9 mouse cellular contexts compared by ENCODE assay signal in genomic region chr3:57288944-57289491, GRCm38 (mm10). TPM values are rescaled to one million over a fixed set of nuclear protein-coding genes. Genes with fewer than 3 reads are reported as not detected.
A peak's percentile ranks its signal among the peaks of the same experiment; 100 is the strongest.
DNase-seq lines count a peak whose midpoint lies in the region; ATAC-seq lines count a peak whose summit lies in the region.
"Had no signal": no experiment of that assay in that cellular context is flagged by ENCODE, and none has a peak within 500 bp of the region (broad histone marks: within the 10 kb centered on the region; RNA-seq: fewer than 3 reads in every experiment).

No protein-coding gene starts in this region.

- no peaks in the 10 kb centered on the region for H3K9me3 ChIP-seq in kidney, embryonic 15.5 days (replicated peaks)
- H3K9me3 ChIP-seq in intestine, embryonic 16.5 days (ENCODE audit: control insufficient read depth, low read length): no peaks in the 10 kb centered on the region
- H3K9me3 ChIP-seq: liver, embryonic 15.5 days had no signal

- 78% methylated on average over 1 of the region's 1 CpGs for WGBS in kidney, embryonic 15.5 days
- WGBS in intestine, embryonic 16.5 days: 68% methylated on average over 1 of the region's 1 CpGs

- H3K4me1 ChIP-seq in kidney, embryonic 15.5 days: peaks cover 22% of the 10 kb centered on the region
- no peaks in the 10 kb centered on the region for H3K4me1 ChIP-seq in intestine, embryonic 16.5 days (ENCODE audit: control insufficient read depth, insufficient read depth, low read length)
- H3K4me1 ChIP-seq: liver, embryonic 15.5 days had no signal

- H3K4me2 ChIP-seq in kidney, embryonic 15.5 days: no peak overlapping the region
- no peak overlapping the region for H3K4me2 ChIP-seq in intestine, embryonic 16.5 days (ENCODE audit: low read depth, low read length)
- H3K4me2 ChIP-seq: liver, embryonic 15.5 days had no signal

- no peak for ATAC-seq in kidney, embryonic 15.5 days (replicated peaks; ENCODE audit: low FRiP score)
- no peak for ATAC-seq in intestine, embryonic 16.5 days

- H3K27me3 ChIP-seq in kidney, embryonic 15.5 days: no peaks in the 10 kb centered on the region
- H3K27me3 ChIP-seq in intestine, embryonic 16.5 days (replicated peaks; ENCODE audit: control insufficient read depth, insufficient read depth, low read length): no peaks in the 10 kb centered on the region
- H3K27me3 ChIP-seq: liver, embryonic 15.5 days had no signal

- no peak overlapping the region for H3K4me3 ChIP-seq in kidney, embryonic 15.5 days (replicated peaks)
- no peak overlapping the region for H3K4me3 ChIP-seq in intestine, embryonic 16.5 days (ENCODE audit: low read length)
- H3K4me3 ChIP-seq: liver, embryonic 15.5 days had no signal

- no peak for DNase-seq in kidney, postnatal 10 days
- DNase-seq in 3134 (ENCODE audit: extremely low read depth, insufficient read length, low spot score) (peak; percentile 39), 416B (ENCODE audit: low read depth) (peak; percentile 66)
- no peak for DNase-seq in adrenal gland, postnatal 25 days
- no peak for DNase-seq in frontal cortex, postnatal 25 days (ENCODE audit: low spot score in 2 of 2)
- DNase-seq: embryo, embryonic 11 days had no signal

- peak overlapping the region; percentile 84 for H3K27ac ChIP-seq in kidney, embryonic 15.5 days
- peak overlapping the region; percentile 43 for H3K27ac ChIP-seq in intestine, embryonic 16.5 days (ENCODE audit: low read length)
- H3K27ac ChIP-seq: liver, embryonic 15.5 days had no signal

- no peak overlapping the region for H3K9ac ChIP-seq in kidney, embryonic 15.5 days
- no peak overlapping the region for H3K9ac ChIP-seq in intestine, embryonic 16.5 days (ENCODE audit: low read depth, low read length)
- H3K9ac ChIP-seq: liver, embryonic 15.5 days had no signal

- H3K36me3 ChIP-seq in kidney, embryonic 15.5 days: peaks cover 6% of the 10 kb centered on the region
- no peaks in the 10 kb centered on the region for H3K36me3 ChIP-seq in intestine, embryonic 16.5 days (ENCODE audit: control insufficient read depth, insufficient read depth, low read length)
- H3K36me3 ChIP-seq: liver, embryonic 15.5 days had no signal

RNA-seq across cellular contexts. Expression of gene Tm4sf1, which starts 12.8 kb away (rescaled TPM):
- 199 and 212 TPM in 2 replicates for polyA plus RNA-seq in kidney, embryonic 15.5 days (2015; fragmentation: Nextera tagmentation; extraction: Ambion mirVana)
- 68.3 and 68.4 TPM in 2 replicates for polyA plus RNA-seq in intestine, embryonic 16.5 days (2015; fragmentation: Nextera tagmentation; extraction: Ambion mirVana)
- 32.1 and 44.9 TPM in 2 replicates for total RNA-seq in adrenal gland, postnatal 25 days (2021)

Comparison
In these comparisons a context has a peak if more than half of its experiments do, and no peak if none do; other contexts are left out.
1. DNase-seq: peak in 3134 (single experiment) and 416B (single experiment); none in kidney, postnatal 10 days (single experiment), adrenal gland, postnatal 25 days (single experiment) and frontal cortex, postnatal 25 days (0 of 2).